Mouse (Mus musculus) lung, adult 10 weeks (tissue): ENCODE results near the gene Kdm4a. TPM values are rescaled to one million over a fixed set of nuclear protein-coding genes. Genes with fewer than 3 reads are reported as not detected.

ENCODE experiments used
- polyA plus RNA-seq: library from polyadenylated mRNA; stranded (reverse); fragments of 350-450 nt; fragmentation: Illumina TruSeq; extraction: RNeasy Lipid Tissue Mini Kit (QIAGEN cat#74804); gene quantifications from one replicate; pipeline ENCODE4 v1.2.3, GENCODE M21; 2014; ENCODE audit warnings: low read depth, low replicate concordance; ENCODE audit not compliant: insufficient read depth

Gene Kdm4a
- polyA plus RNA-seq: 12.9 TPM

GRCm38 (mm10) chr4:118179467-118180300, at the start of gene Kdm4a:
Gene Kdm4a (minus strand): TSS chr4:118180043.

DNA sequence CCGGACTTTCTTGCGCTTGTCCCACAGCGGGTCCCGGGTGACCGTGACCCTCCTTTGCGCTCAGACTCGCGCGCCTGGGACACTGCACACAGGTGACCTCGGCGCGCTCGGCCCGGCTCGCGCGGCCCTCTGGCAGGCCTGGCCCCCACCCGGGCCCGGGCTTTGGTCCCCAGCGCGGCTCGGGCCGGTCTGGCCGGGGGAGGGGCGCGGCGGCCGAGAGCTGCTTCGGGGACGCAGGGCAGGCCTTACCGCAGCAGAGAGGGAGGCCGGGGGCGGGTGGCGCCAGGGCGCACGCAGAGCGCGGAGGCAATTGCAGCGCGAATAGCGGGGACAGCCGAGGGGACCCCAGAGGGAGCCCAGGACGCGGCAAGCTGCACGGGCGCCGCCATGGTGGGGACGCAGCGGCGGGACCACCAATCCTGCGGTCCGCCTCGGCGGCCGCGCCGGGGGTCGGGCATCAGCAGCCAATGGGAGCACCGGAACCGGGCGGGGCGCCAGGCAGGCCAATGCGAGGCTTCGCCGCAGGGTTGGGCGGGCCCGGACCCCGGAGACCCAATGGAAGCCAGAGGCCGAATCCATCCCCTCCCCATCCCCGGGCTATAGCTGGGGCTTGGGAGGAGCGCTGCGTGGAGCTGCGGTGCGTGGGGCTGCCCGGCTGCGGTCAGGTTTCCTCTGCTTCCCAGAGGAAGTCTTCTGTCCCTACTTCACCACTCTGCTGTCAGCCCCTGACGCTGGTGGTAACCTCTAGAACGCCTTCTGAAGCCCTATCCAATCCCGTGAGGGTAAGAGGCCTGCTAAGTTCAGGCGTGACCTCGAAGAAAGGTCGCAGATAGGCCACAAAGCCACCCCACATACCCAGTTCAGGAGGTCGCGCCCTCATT, 45.1 kb downstream of the Kdm4a start, which contains the start of gene St3gal3:
TSS of gene St3gal3 (minus strand) at position 430 of the 881 bp plus-strand sequence.

Other genes starting within 250 kb of the Kdm4a start
- gene St3gal3, start 45.1 kb downstream of the Kdm4a start, polyA plus RNA-seq: 13.6 TPM
- gene Ptprf, start 111.4 kb upstream of the Kdm4a start, polyA plus RNA-seq: 32.3 TPM
- 11.1 TPM for gene Szt2, start 229.2 kb upstream of the Kdm4a start, polyA plus RNA-seq
- 49.6 TPM for gene Med8, start 229.3 kb upstream of the Kdm4a start, polyA plus RNA-seq
- 323 TPM for gene Elovl1, start 248.1 kb upstream of the Kdm4a start, polyA plus RNA-seq